Mouse (Mus musculus) embryonic facial prominence, embryonic 12.5 days (tissue): ENCODE data around the gene Bmper. TPM values are rescaled to one million over a fixed set of nuclear protein-coding genes. Genes with fewer than 3 reads are reported as not detected.

Experiments used
- ATAC-seq: fragments of 200-750 bp; cut with Nextera tagmentation; 2 replicates; pipeline ENCODE4 v1.8.0; 2017; ENCODE audit not compliant: insufficient number of reproducible peaks, insufficient read depth, low FRiP score, low TSS enrichment
- H3K27ac ChIP-seq: fragments of 300-500 bp; sonication (generic); 2 replicates; pipeline ENCODE4 v1.5.1; 2016; ENCODE audit warnings: mild to moderate bottlenecking
- H3K27me3 ChIP-seq: fragments of 300-500 bp; sonication (generic); 2 replicates; pipeline ENCODE4 v1.6.1; 2016; ENCODE audit warnings: mild to moderate bottlenecking, moderate library complexity
- H3K36me3 ChIP-seq: fragments of 300-500 bp; sonication (generic); 2 replicates; pipeline ENCODE4 v1.6.1; 2016; ENCODE audit warnings: mild to moderate bottlenecking
- H3K4me1 ChIP-seq: fragments of 300-500 bp; sonication (generic); 2 replicates; pipeline ENCODE4 v1.6.1; 2016
- H3K4me2 ChIP-seq: fragments of 300-500 bp; sonication (generic); replicated peaks from 2 replicates; pipeline ENCODE4 v1.6.1; 2016; ENCODE audit warnings: mild to moderate bottlenecking, moderate library complexity
- H3K4me3 ChIP-seq: fragments of 300-500 bp; sonication (generic); 2 replicates; pipeline ENCODE4 v1.5.1; 2016; ENCODE audit warnings: mild to moderate bottlenecking
- H3K9ac ChIP-seq: fragments of 300-500 bp; sonication (generic); 2 replicates; pipeline ENCODE4 v1.6.1; 2016; ENCODE audit warnings: mild to moderate bottlenecking, moderate library complexity
- H3K9me3 ChIP-seq: fragments of 300-500 bp; sonication (generic); 2 replicates; pipeline ENCODE4 v1.6.1; 2016; ENCODE audit warnings: mild to moderate bottlenecking, moderate library complexity
- WGBS: fragments of 180-500 bp; shearing (Covaris S2); methylation state at CpG from one replicate; pipeline ENCODE4 v1.1.7; 2016; 5-methylcytosine and 5-hydroxymethylcytosine counted together
- polyA plus RNA-seq: library from polyadenylated mRNA; unstranded; fragments of >200 nt; fragmentation: Nextera tagmentation; extraction: Ambion mirVana; gene quantifications from 2 replicates; pipeline ENCODE4 v1.2.1, GENCODE M21; 2016

Gene Bmper
- polyA plus RNA-seq, 1 experiment from 2014 or later: 23.8 TPM

GRCm38 (mm10) chr9:23407935-23408781, 185.3 kb downstream of the Bmper start:
- ATAC-seq: no peak
- no peaks in the 10 kb centered on the region for H3K27me3 ChIP-seq
- no peak overlapping the region for H3K9ac ChIP-seq
- H3K27ac ChIP-seq: no peak overlapping the region
- H3K9me3 ChIP-seq: no peaks in the 10 kb centered on the region
- no peaks in the 10 kb centered on the region for H3K36me3 ChIP-seq
- no peak overlapping the region for H3K4me2 ChIP-seq
- no peak overlapping the region for H3K4me3 ChIP-seq
- 74% methylated on average over 3 of the region's 3 CpGs for WGBS
- no peaks in the 10 kb centered on the region for H3K4me1 ChIP-seq

GRCm38 (mm10) chr9:23410567-23410966, 187.7 kb downstream of the Bmper start:
- ATAC-seq: no peak
- H3K36me3 ChIP-seq: no peaks in the 10 kb centered on the region
- H3K4me1 ChIP-seq: no peaks in the 10 kb centered on the region
- H3K27me3 ChIP-seq: no peaks in the 10 kb centered on the region
- no peak overlapping the region for H3K4me3 ChIP-seq
- no peak overlapping the region for H3K9ac ChIP-seq
- 83% methylated on average over 2 of the region's 2 CpGs for WGBS
- no peak overlapping the region for H3K27ac ChIP-seq
- no peaks in the 10 kb centered on the region for H3K9me3 ChIP-seq
- H3K4me2 ChIP-seq: no peak overlapping the region

GRCm38 (mm10) chr9:23412956-23413355, 190.1 kb downstream of the Bmper start:
- H3K4me2 ChIP-seq: no peak overlapping the region

GRCm38 (mm10) chr9:23419107-23419506, 196.2 kb downstream of the Bmper start:
- Histone ChIP-seq H3K4me1 (no peaks in the 10 kb centered on the region), H3K4me2 (no peak overlapping the region), H3K9ac (no peak overlapping the region), H3K36me3 (no peaks in the 10 kb centered on the region), H3K27me3 (no peaks in the 10 kb centered on the region), H3K9me3 (0 out of 2 replicates have a peak, but pooled peaks cover 7% of the 10 kb centered on the region), H3K27ac (no peak overlapping the region), H3K4me3 (no peak overlapping the region)
- WGBS: 91% methylated on average over 2 of the region's 2 CpGs
- ATAC-seq: no peak

More at GRCm38 (mm10) chr9:23412956-23413355, 190.1 kb downstream of the Bmper start:
- no peak for ATAC-seq
- no peak overlapping the region for H3K9ac ChIP-seq
- no peak overlapping the region for H3K27ac ChIP-seq
- WGBS: 75% methylated on average over 2 of the region's 2 CpGs
- no peak overlapping the region for H3K4me3 ChIP-seq
- no peaks in the 10 kb centered on the region for H3K4me1 ChIP-seq
- no peaks in the 10 kb centered on the region for H3K27me3 ChIP-seq
- H3K9me3 ChIP-seq: 0 out of 2 replicates have a peak, but pooled peaks cover 7% of the 10 kb centered on the region
- no peaks in the 10 kb centered on the region for H3K36me3 ChIP-seq

- Histone ChIP-seq H3K9me3 (no peaks in the 10 kb centered on the region), H3K36me3 (no peaks in the 10 kb centered on the region), H3K27ac (no peak overlapping the region), H3K4me1 (no peaks in the 10 kb centered on the region), H3K4me3 (no peak overlapping the region), H3K4me2 (no peak overlapping the region), H3K27me3 (no peaks in the 10 kb centered on the region), H3K9ac (no peak overlapping the region)
- no peak for ATAC-seq
- 81% methylated on average over 1 of the region's 1 CpGs for WGBS
Measured at GRCm38 (mm10) chr9:23423748-23424147, 200.9 kb downstream of the Bmper start.

GRCm38 (mm10) chr9:23432631-23433030, 209.8 kb downstream of the Bmper start:
- H3K36me3 ChIP-seq: no peaks in the 10 kb centered on the region
- no peak overlapping the region for H3K4me2 ChIP-seq
- ATAC-seq: no peak
- H3K4me1 ChIP-seq: no peaks in the 10 kb centered on the region
- no peaks in the 10 kb centered on the region for H3K9me3 ChIP-seq
- H3K27ac ChIP-seq: no peak overlapping the region
- 74% methylated on average over 2 of the region's 2 CpGs for WGBS
- H3K27me3 ChIP-seq: no peaks in the 10 kb centered on the region
- H3K4me3 ChIP-seq: no peak overlapping the region
- H3K9ac ChIP-seq: no peak overlapping the region

- Histone ChIP-seq H3K9ac (no peak overlapping the region), H3K4me3 (no peak overlapping the region), H3K4me1 (no peaks in the 10 kb centered on the region), H3K36me3 (no peaks in the 10 kb centered on the region), H3K4me2 (no peak overlapping the region), H3K27ac (no peak overlapping the region), H3K9me3 (no peaks in the 10 kb centered on the region), H3K27me3 (no peaks in the 10 kb centered on the region)
- WGBS: 84% methylated on average over 3 of the region's 3 CpGs
- no peak for ATAC-seq
Measured at GRCm38 (mm10) chr9:23433238-23433637, 210.4 kb downstream of the Bmper start.

- no peak overlapping the region for H3K9ac ChIP-seq
- H3K4me1 ChIP-seq: no peaks in the 10 kb centered on the region
- H3K27ac ChIP-seq: no peak overlapping the region
- H3K27me3 ChIP-seq: no peaks in the 10 kb centered on the region
- no peak for ATAC-seq
- no peaks in the 10 kb centered on the region for H3K36me3 ChIP-seq
- H3K4me3 ChIP-seq: no peak overlapping the region
- H3K4me2 ChIP-seq: no peak overlapping the region
- 46% methylated on average over 6 of the region's 6 CpGs for WGBS
- H3K9me3 ChIP-seq: no peaks in the 10 kb centered on the region
Measured at GRCm38 (mm10) chr9:23436751-23437150, 213.9 kb downstream of the Bmper start.

- Histone ChIP-seq H3K4me1 (no peaks in the 10 kb centered on the region), H3K4me2 (no peak overlapping the region), H3K27ac (no peak overlapping the region), H3K9me3 (no peaks in the 10 kb centered on the region), H3K36me3 (no peaks in the 10 kb centered on the region), H3K9ac (no peak overlapping the region), H3K27me3 (no peaks in the 10 kb centered on the region), H3K4me3 (no peak overlapping the region)
- no peak for ATAC-seq
- WGBS: 87% methylated on average over 9 of the region's 9 CpGs
Measured at GRCm38 (mm10) chr9:23438662-23439061, 215.8 kb downstream of the Bmper start.

- Histone ChIP-seq H3K9ac (no peak overlapping the region), H3K27me3 (no peaks in the 10 kb centered on the region), H3K27ac (no peak overlapping the region), H3K4me3 (no peak overlapping the region), H3K4me2 (no peak overlapping the region), H3K9me3 (no peaks in the 10 kb centered on the region), H3K4me1 (no peaks in the 10 kb centered on the region), H3K36me3 (no peaks in the 10 kb centered on the region)
- ATAC-seq: no peak
- WGBS: 56% methylated on average over 5 of the region's 5 CpGs
Measured at GRCm38 (mm10) chr9:23442168-23442567, 219.3 kb downstream of the Bmper start.

GRCm38 (mm10) chr9:23444975-23445374, 222.1 kb downstream of the Bmper start:
- Histone ChIP-seq H3K36me3 (no peaks in the 10 kb centered on the region), H3K4me3 (no peak overlapping the region), H3K4me2 (no peak overlapping the region), H3K4me1 (no peaks in the 10 kb centered on the region), H3K27ac (no peak overlapping the region), H3K9ac (no peak overlapping the region), H3K27me3 (no peaks in the 10 kb centered on the region), H3K9me3 (no peaks in the 10 kb centered on the region)
- WGBS: 94% methylated on average over 4 of the region's 4 CpGs
- ATAC-seq: 0 out of 2 replicates have a peak, but pooled peaks have one; percentile 22

GRCm38 (mm10) chr9:23447271-23447961, 224.5 kb downstream of the Bmper start:
- H3K27me3 ChIP-seq: no peaks in the 10 kb centered on the region
- no peak overlapping the region for H3K4me3 ChIP-seq
- no peaks in the 10 kb centered on the region for H3K36me3 ChIP-seq
- H3K9ac ChIP-seq: no peak overlapping the region
- ATAC-seq: no peak
- no peak overlapping the region for H3K4me2 ChIP-seq
- H3K9me3 ChIP-seq: no peaks in the 10 kb centered on the region
- no peak overlapping the region for H3K27ac ChIP-seq
- WGBS: 56% methylated on average over 7 of the region's 7 CpGs
- 0 out of 2 replicates have a peak, but pooled peaks cover 3% of the 10 kb centered on the region for H3K4me1 ChIP-seq
